Mouse (Mus musculus) lung, adult 2 months (tissue): ENCODE results near the gene Erp27.

ENCODE experiments used
- CTCF ChIP-seq: fragments of 200-500 bp; IDR thresholded peaks from 2 replicates; pipeline ENCODE4 v1.5.1; 2011; ENCODE audit warnings: mild to moderate bottlenecking, low read length, control low read depth; ENCODE audit not compliant: insufficient read depth
- POLR2A ChIP-seq: fragments of 200-500 bp; IDR thresholded peaks from 2 replicates; pipeline ENCODE4 v1.6.1; 2011; ENCODE audit warnings: low read depth, mild to moderate bottlenecking, control low read depth, low read length, borderline replicate concordance; ENCODE audit errors: extremely low read depth

DNA sequence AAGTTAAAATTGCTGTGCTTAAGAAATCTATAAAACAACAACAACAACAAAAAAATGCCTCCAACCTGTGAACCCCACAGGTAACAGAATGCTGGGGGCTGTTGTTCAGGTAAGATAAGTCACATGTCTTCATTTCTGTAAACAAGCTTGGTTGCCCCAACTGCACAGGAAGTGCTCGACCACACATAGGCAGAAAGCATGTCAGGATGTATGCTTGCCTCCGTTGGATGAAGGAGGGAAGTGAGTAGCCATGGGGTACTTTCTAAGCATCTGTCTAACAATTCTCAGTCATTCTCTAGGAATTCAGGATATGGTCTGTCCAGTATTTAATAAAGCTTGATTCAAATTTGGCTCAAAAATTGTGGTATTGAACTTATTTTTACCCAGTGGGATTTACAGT is 23.0 kb downstream of the Erp27 start:
- TF ChIP-seq CTCF (no peak), POLR2A (no peak)
